Mouse (Mus musculus) C2C12 (cell line): ENCODE measurements around the gene Stfa3.

Experiments used
- CEBPB ChIP-seq: IDR thresholded peaks from one replicate; pipeline ENCODE4 v1.6.1; 2011; ENCODE audit warnings: low read depth, mild to moderate bottlenecking, control low read depth, moderate library complexity
- CTCF ChIP-seq: IDR thresholded peaks from one replicate; pipeline ENCODE4 v1.5.1; 2011; ENCODE audit not compliant: control insufficient read depth, insufficient read depth, insufficient read length
- FOSL1 ChIP-seq: IDR thresholded peaks from one replicate; pipeline ENCODE4 v1.8.0; 2011; ENCODE audit warnings: mild to moderate bottlenecking, low read length; ENCODE audit not compliant: poor library complexity, insufficient read depth, severe bottlenecking
- MYOG ChIP-seq: IDR thresholded peaks from one replicate; pipeline ENCODE4 v1.6.1; 2011; ENCODE audit not compliant: control insufficient read depth, insufficient read length; ENCODE audit errors: extremely low read depth
- USF1 ChIP-seq: IDR thresholded peaks from one replicate; pipeline ENCODE4 v1.6.1; 2011; ENCODE audit warnings: low read depth, mild to moderate bottlenecking, control low read depth, moderate library complexity

DNA sequence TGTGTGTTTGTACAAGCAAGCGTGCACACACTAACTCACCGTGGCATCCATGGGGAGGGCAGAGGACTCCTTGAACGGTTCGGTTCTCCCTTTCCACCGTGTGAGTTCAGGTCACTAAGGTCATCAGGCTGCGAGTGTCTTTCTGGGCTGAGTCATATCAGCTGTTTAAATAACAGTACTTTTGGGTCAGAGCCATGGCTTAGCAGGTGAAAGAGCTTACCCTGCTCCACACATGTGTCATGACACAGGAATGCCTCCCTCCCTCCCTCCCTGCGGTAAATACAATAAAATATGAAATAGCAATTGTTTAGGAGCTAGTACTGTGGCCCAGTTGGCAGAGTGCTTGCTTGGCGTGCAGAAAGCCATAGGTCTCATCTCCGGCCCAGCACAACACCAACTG is 14.2 kb upstream of the Stfa3 start:
- TF ChIP-seq CTCF = no peak
- no peak for TF ChIP-seq CEBPB
- no peak for TF ChIP-seq MYOG
- no peak for TF ChIP-seq USF1
- no peak for TF ChIP-seq FOSL1
